Mouse (Mus musculus) neural tube, embryonic 11.5 days (tissue): ENCODE results near the gene Dusp28. TPM values are rescaled to one million over a fixed set of nuclear protein-coding genes. Genes with fewer than 3 reads are reported as not detected.

Experiments used
- ATAC-seq: fragments of 200-750 bp; cut with Nextera tagmentation; 2 replicates; pipeline ENCODE4 v1.8.0; 2017; ENCODE audit warnings: moderate number of reproducible peaks, mild to moderate bottlenecking, moderate TSS enrichment, moderate library complexity; ENCODE audit not compliant: insufficient read depth, low FRiP score, low TSS enrichment
- DNase-seq: peaks from one replicate; pipeline ENCODE4 v3.0.0-alpha.2; 2015; ENCODE audit warnings: low spot score
- H3K27ac ChIP-seq: fragments of 300-500 bp; sonication (generic); 2 replicates; pipeline ENCODE4 v1.5.1; 2014; ENCODE audit warnings: low read depth, mild to moderate bottlenecking, low read length
- H3K27me3 ChIP-seq: fragments of 300-500 bp; sonication (generic); 2 replicates; pipeline ENCODE4 v1.6.1; 2014; ENCODE audit warnings: mild to moderate bottlenecking, low read length, mixed read lengths; ENCODE audit not compliant: control insufficient read depth, insufficient read depth
- H3K36me3 ChIP-seq: fragments of 300-500 bp; sonication (generic); 2 replicates; pipeline ENCODE4 v1.6.1; 2014; ENCODE audit warnings: mild to moderate bottlenecking, low read length, moderate library complexity, mixed read lengths; ENCODE audit not compliant: control insufficient read depth, insufficient read depth
- H3K4me1 ChIP-seq: fragments of 300-500 bp; sonication (generic); 2 replicates; pipeline ENCODE4 v1.6.1; 2014; ENCODE audit warnings: low read length, mixed read lengths; ENCODE audit not compliant: control insufficient read depth, insufficient read depth
- H3K4me2 ChIP-seq: fragments of 300-500 bp; sonication (generic); 2 replicates; pipeline ENCODE4 v1.6.1; 2014; ENCODE audit warnings: low read depth, mild to moderate bottlenecking, moderate library complexity
- H3K4me3 ChIP-seq: fragments of 300-500 bp; sonication (generic); 2 replicates; pipeline ENCODE4 v1.5.1; 2014; ENCODE audit warnings: low read depth, low read length
- H3K9ac ChIP-seq: fragments of 300-500 bp; sonication (generic); 2 replicates; pipeline ENCODE4 v1.6.1; 2014; ENCODE audit warnings: mild to moderate bottlenecking, low read length
- H3K9me3 ChIP-seq: fragments of 300-500 bp; sonication (generic); 2 replicates; pipeline ENCODE4 v1.6.1; 2016; ENCODE audit warnings: low read length; ENCODE audit not compliant: control insufficient read depth
- WGBS: fragments of 180-500 bp; shearing (Covaris S2); extraction: QIAGEN DNeasy Blood & Tissue Kit; methylation state at CpG from one replicate; pipeline ENCODE4 v1.1.7; 2014; 5-methylcytosine and 5-hydroxymethylcytosine counted together
- polyA plus RNA-seq: library from polyadenylated mRNA; unstranded; fragments of >200 nt; fragmentation: Nextera tagmentation; extraction: Ambion mirVana; gene quantifications from 2 replicates; pipeline ENCODE4 v1.2.1, GENCODE M21; 2014

Dusp28 gene
- polyA plus RNA-seq, 1 experiment from 2014 or later, result 8.6 TPM

- Histone ChIP-seq H3K4me3 (no peak overlapping the region), H3K4me2 (no peak overlapping the region), H3K36me3 (no peaks in the 10 kb centered on the region), H3K9ac (no peak overlapping the region), H3K27me3 (no peaks in the 10 kb centered on the region), H3K9me3 (no peaks in the 10 kb centered on the region), H3K4me1 (peaks cover 6% of the 10 kb centered on the region), H3K27ac (no peak overlapping the region)
- ATAC-seq (no peak), DNase-seq (no peak)
- WGBS, result 25% methylated on average over 1 of the region's 1 CpGs
Observed at GRCm38 (mm10) chr1:92930171-92930706, 23.5 kb downstream of the Dusp28 start.

GRCm38 (mm10) chr1:92933611-92934010, 26.8 kb downstream of the Dusp28 start:
- H3K27me3 ChIP-seq, result no peaks in the 10 kb centered on the region
- no peak for ATAC-seq
- no peaks in the 10 kb centered on the region for H3K36me3 ChIP-seq
- peaks cover 19% of the 10 kb centered on the region for H3K4me1 ChIP-seq
- peak overlapping the region; percentile 71 for H3K4me2 ChIP-seq
- no peaks in the 10 kb centered on the region for H3K9me3 ChIP-seq
- H3K27ac ChIP-seq, result peak overlapping the region; percentile 90
- no peak for DNase-seq
- WGBS, result 74% methylated on average over 4 of the region's 4 CpGs
- peak overlapping the region; percentile 56 for H3K9ac ChIP-seq
- H3K4me3 ChIP-seq, result peak overlapping the region; percentile 51

- H3K9me3 ChIP-seq, result no peaks in the 10 kb centered on the region
- H3K4me1 ChIP-seq, result peaks cover 19% of the 10 kb centered on the region
- DNase-seq (peak; percentile 96), ATAC-seq (peak; percentile 100)
- H3K27ac ChIP-seq, result peak within 1 kb of the TSS; percentile 90
- no peaks in the 10 kb centered on the region for H3K27me3 ChIP-seq
- H3K9ac ChIP-seq, result peak within 1 kb of the TSS; percentile 56
- peak within 1 kb of the TSS; percentile 51 for H3K4me3 ChIP-seq
- H3K4me2 ChIP-seq, result peak within 1 kb of the TSS; percentile 71
- WGBS, result under 1% methylated on average over 45 of the region's 45 CpGs
- no peaks in the 10 kb centered on the region for H3K36me3 ChIP-seq
Observed at GRCm38 (mm10) chr1:92934182-92934827, 27.5 kb downstream of the Dusp28 start, which contains the start of gene Capn10. Gene Capn10, plus strand, starts transcription at chr1:92934376.

- H3K27ac ChIP-seq, result peak overlapping the region; percentile 90
- H3K9ac ChIP-seq, result peak overlapping the region; percentile 56
- H3K36me3 ChIP-seq, result peaks cover 3% of the 10 kb centered on the region; the same call in 1 of the 2 replicates
- WGBS, result 23% methylated on average over 10 of the region's 10 CpGs
- no peaks in the 10 kb centered on the region for H3K9me3 ChIP-seq
- DNase-seq, result no peak
- H3K4me3 ChIP-seq, result peak overlapping the region; percentile 51
- H3K4me1 ChIP-seq, result peaks cover 19% of the 10 kb centered on the region
- no peaks in the 10 kb centered on the region for H3K27me3 ChIP-seq
- ATAC-seq, result no peak
- peak overlapping the region; percentile 71 for H3K4me2 ChIP-seq
Observed at GRCm38 (mm10) chr1:92935054-92935962, 28.5 kb downstream of the Dusp28 start.

- no peak for ATAC-seq
- 76% methylated on average over 2 of the region's 2 CpGs for WGBS
Observed at GRCm38 (mm10) chr1:92935977-92936376, 29.2 kb downstream of the Dusp28 start.

DNA sequence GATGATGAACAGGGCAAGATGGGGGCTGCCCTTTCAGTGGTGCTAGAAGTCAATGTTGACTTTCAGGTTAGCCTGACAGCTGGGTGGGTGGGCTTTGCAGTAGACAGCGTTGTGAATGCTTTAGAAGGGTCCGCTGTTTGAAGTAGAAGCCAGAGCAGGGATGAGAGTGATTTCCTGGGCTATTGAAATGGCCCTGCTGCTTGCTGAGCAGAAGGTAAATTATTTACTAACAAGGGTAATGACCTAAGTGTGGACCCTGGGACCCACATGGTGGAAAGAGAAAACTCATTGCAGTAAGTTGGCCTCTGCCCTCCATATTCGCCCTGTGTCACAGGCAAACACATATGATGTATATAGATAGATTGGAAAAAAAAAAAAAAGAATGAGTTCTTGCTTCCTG, 29.7 kb downstream of the Dusp28 start:
- H3K9me3 ChIP-seq, result no peaks in the 10 kb centered on the region
- H3K4me3 ChIP-seq, result no peak overlapping the region
- peak overlapping the region; percentile 3 for H3K4me2 ChIP-seq
- no peak for DNase-seq
- WGBS, result 62% methylated on average over 3 of the region's 3 CpGs
- peaks cover 19% of the 10 kb centered on the region for H3K4me1 ChIP-seq
- no peaks in the 10 kb centered on the region for H3K27me3 ChIP-seq
- 0 out of 2 replicates have a peak overlapping the region, but pooled peaks have one; percentile 11 for H3K9ac ChIP-seq
- ATAC-seq, result no peak
- peaks cover 4% of the 10 kb centered on the region; the same call in 1 of the 2 replicates for H3K36me3 ChIP-seq
- no peak overlapping the region for H3K27ac ChIP-seq

More at GRCm38 (mm10) chr1:92935977-92936376, 29.2 kb downstream of the Dusp28 start:
- Histone ChIP-seq H3K27ac (no peak overlapping the region), H3K4me3 (peak overlapping the region; percentile 51; the same call in 1 of the 2 replicates), H3K9ac (peak overlapping the region; percentile 32; the same call in 1 of the 2 replicates), H3K36me3 (peaks cover 4% of the 10 kb centered on the region; the same call in 1 of the 2 replicates), H3K4me1 (peaks cover 19% of the 10 kb centered on the region), H3K4me2 (peak overlapping the region; percentile 71), H3K27me3 (no peaks in the 10 kb centered on the region), H3K9me3 (no peaks in the 10 kb centered on the region)
- DNase-seq, result no peak

DNA sequence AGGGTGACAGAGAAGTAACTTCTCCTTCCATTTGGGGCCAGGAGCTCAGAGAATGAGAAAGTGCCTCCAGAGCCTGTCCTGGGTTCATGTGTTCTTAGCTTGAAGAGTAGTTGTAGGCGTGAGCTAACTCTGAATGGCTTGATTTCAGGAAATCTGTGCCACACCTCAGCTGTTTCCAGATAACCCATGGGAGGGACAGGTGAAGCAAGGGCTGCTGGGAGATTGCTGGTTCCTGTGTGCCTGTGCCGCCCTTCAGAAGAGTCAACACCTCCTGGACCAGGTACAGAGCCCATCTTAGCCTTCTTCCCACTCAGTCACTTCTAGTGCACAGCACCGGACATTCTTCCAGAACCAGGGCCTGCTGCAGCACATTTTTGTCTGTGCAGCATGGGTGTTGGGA, 31.0 kb downstream of the Dusp28 start:
- no peak for DNase-seq
- Histone ChIP-seq H3K4me2 (no peak overlapping the region), H3K9me3 (no peaks in the 10 kb centered on the region), H3K36me3 (peaks cover 9% of the 10 kb centered on the region), H3K9ac (no peak overlapping the region), H3K4me3 (no peak overlapping the region), H3K4me1 (peaks cover 19% of the 10 kb centered on the region), H3K27me3 (no peaks in the 10 kb centered on the region), H3K27ac (no peak overlapping the region)
- no peak for ATAC-seq
- WGBS, result 85% methylated on average over 3 of the region's 3 CpGs

GRCm38 (mm10) chr1:92939746-92940145, 33.0 kb downstream of the Dusp28 start:
- Histone ChIP-seq H3K27me3 (no peaks in the 10 kb centered on the region), H3K36me3 (peaks cover 12% of the 10 kb centered on the region), H3K4me2 (no peak overlapping the region), H3K4me1 (peaks cover 15% of the 10 kb centered on the region), H3K27ac (no peak overlapping the region), H3K9ac (no peak overlapping the region), H3K4me3 (no peak overlapping the region), H3K9me3 (no peaks in the 10 kb centered on the region)
- WGBS, result 94% methylated on average over 4 of the region's 4 CpGs
- DNase-seq (no peak), ATAC-seq (no peak)
